Mouse (Mus musculus) thymus, adult 2 months (tissue): ENCODE measurements around the gene Grk3. TPM values are rescaled to one million over a fixed set of nuclear protein-coding genes. Genes with fewer than 3 reads are reported as not detected.

Experiments
- DNase-seq: peaks from one replicate; pipeline ENCODE4 v3.0.0; 2021
- H3K27ac ChIP-seq: fragments of 200-500 bp; 2 replicates; pipeline ENCODE4 v1.5.1; 2012; ENCODE audit warnings: low read length, control low read depth; ENCODE audit not compliant: control insufficient read depth, insufficient read depth
- H3K27me3 ChIP-seq: fragments of 200-500 bp; 2 replicates; pipeline ENCODE4 v1.6.1; 2012; ENCODE audit warnings: mild to moderate bottlenecking, low read length, moderate library complexity, mixed read lengths; ENCODE audit not compliant: control insufficient read depth, insufficient read depth
- H3K36me3 ChIP-seq: fragments of 200-500 bp; 2 replicates; pipeline ENCODE4 v1.6.1; 2012; ENCODE audit warnings: mild to moderate bottlenecking, low read length, moderate library complexity; ENCODE audit not compliant: control insufficient read depth, insufficient read depth
- H3K4me1 ChIP-seq: fragments of 200-500 bp; replicated peaks from 2 replicates; pipeline ENCODE4 v1.6.1; 2012; ENCODE audit warnings: low read length; ENCODE audit not compliant: control insufficient read depth, insufficient read depth
- H3K4me3 ChIP-seq: fragments of 200-500 bp; 2 replicates; pipeline ENCODE4 v1.5.1; 2012; ENCODE audit warnings: mild to moderate bottlenecking, low read length, control low read depth, moderate library complexity; ENCODE audit not compliant: control insufficient read depth, insufficient read depth
- CTCF ChIP-seq: fragments of 200-500 bp; IDR thresholded peaks from 2 replicates; pipeline ENCODE4 v1.5.1; 2012; ENCODE audit warnings: mild to moderate bottlenecking, control low read depth, low read length, moderate library complexity, borderline replicate concordance; ENCODE audit not compliant: control insufficient read depth, poor library complexity, insufficient read depth; ENCODE audit errors: extremely low read depth
- POLR2A ChIP-seq: fragments of 200-500 bp; IDR thresholded peaks from 2 replicates; pipeline ENCODE4 v1.6.1; 2012; ENCODE audit warnings: mild to moderate bottlenecking, low read length, control low read depth, moderate library complexity; ENCODE audit not compliant: control insufficient read depth, poor library complexity, insufficient read depth; ENCODE audit errors: extremely low read depth
- WGBS: fragments of 180-500 bp; shearing (Covaris S2); methylation state at CpG from one replicate; pipeline ENCODE4 v1.1.7; 2018; 5-methylcytosine and 5-hydroxymethylcytosine counted together
- polyA plus RNA-seq: library from polyadenylated mRNA; depleted of rRNA; stranded (reverse); fragments of >200 nt; gene quantifications from 2 replicates; pipeline ENCODE4 v1.2.3, GENCODE M21; 2012

Gene Grk3
- polyA plus RNA-seq, 1 experiment = 10.0 TPM

DNA sequence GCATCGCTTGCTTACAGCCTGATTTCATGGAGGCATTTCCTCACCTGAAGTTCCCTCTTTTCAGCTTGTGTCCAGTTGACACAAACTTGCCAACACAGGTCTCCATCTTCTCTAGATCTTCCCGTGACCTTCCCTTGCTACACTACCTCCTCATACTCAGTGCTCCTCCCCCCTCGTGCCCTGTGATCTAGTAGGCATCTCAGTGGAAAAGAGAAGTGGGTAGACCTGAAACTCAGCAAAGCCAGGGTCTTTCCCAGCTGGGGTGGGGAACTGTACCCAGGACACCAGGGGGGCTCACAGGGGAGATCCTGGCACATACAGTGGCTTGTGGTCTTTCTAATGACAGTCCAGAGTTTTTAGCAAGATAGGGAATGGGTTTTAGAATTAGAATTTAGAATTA, 64.7 kb downstream of the Grk3 start:
- no peak for DNase-seq

DNA sequence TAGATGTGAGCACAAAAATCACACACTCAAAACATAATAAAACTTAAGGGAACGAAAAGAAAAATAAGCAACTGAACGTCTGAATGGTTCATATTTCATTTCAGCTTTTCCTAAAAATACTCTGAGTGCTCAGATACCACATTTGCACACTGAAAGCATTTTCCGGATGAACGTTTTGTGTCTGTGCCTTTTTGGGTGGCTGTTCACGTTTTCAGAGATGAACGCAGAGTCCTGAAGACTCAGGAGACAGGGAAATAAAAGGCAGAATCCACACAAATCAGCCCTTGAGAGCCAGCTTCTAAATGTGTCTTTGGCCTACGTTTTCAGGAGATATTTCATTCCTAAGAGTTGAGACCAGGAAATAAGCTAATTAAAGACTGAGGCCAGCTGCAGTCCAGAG, 69.7 kb downstream of the Grk3 start:
- TF ChIP-seq CTCF = no peak
- TF ChIP-seq POLR2A = no peak
- 88% methylated on average over 7 of the region's 7 CpGs for WGBS
- Histone ChIP-seq H3K27ac (no peak overlapping the region), H3K27me3 (no peaks in the 10 kb centered on the region), H3K4me1 (no peaks in the 10 kb centered on the region), H3K36me3 (no peaks in the 10 kb centered on the region), H3K4me3 (no peak overlapping the region)
- DNase-seq = no peak

More for the DNA sequence above, 64.7 kb downstream of the Grk3 start:
- Histone ChIP-seq H3K4me3 (no peak overlapping the region), H3K36me3 (no peaks in the 10 kb centered on the region), H3K4me1 (no peaks in the 10 kb centered on the region), H3K27me3 (no peaks in the 10 kb centered on the region), H3K27ac (no peak overlapping the region)
- TF ChIP-seq POLR2A = no peak
- 75% methylated on average over 3 of the region's 3 CpGs for WGBS

DNA sequence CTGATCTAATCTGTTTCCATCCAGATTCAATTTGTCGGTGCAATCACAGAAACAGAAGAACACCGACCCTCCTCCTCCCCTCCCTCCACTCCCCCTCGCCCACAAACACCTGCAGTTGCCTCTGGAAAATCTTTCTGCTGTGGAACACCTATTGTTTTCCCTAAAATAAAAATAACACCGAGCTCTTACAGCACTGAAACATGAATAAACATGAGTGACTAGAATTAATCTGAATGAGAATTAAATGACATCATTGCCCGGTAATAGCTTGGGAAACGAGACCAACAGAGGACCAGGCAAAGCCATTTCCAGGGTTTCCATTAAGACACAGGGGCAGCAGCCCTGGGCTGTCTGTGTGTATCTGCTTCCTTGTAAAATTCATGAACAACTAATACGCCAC, 73.3 kb downstream of the Grk3 start:
- H3K4me1 ChIP-seq = no peaks in the 10 kb centered on the region
- 89% methylated on average over 7 of the region's 7 CpGs for WGBS
- no peak for DNase-seq
- no peak overlapping the region for H3K27ac ChIP-seq
- no peaks in the 10 kb centered on the region for H3K36me3 ChIP-seq
- TF ChIP-seq CTCF = no peak
- no peak for TF ChIP-seq POLR2A
- no peak overlapping the region for H3K4me3 ChIP-seq
- no peaks in the 10 kb centered on the region for H3K27me3 ChIP-seq

DNA sequence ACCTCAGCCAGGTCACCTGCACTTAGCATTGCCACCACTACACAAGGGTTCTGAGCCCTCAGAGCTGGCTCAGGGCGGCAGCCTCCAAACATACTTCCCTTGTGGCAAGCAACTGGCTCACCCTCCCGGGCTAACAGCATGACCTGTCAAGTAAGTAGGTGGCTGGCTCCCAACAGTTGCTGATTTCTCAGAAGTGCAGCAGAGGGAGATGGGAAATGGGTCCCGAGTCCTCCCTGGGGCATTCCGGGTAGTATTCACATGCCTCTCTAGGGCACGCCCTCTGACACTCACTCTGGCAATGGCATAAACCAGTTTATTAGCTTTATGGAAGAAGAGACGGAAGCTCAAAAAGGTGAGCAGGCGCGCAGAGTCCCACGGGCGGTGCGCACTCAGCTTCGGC, 74.6 kb downstream of the Grk3 start:
- Histone ChIP-seq H3K36me3 (no peaks in the 10 kb centered on the region), H3K27me3 (no peaks in the 10 kb centered on the region), H3K4me3 (no peak overlapping the region), H3K27ac (no peak overlapping the region), H3K4me1 (no peaks in the 10 kb centered on the region)
- TF ChIP-seq POLR2A (no peak), CTCF (no peak)
- WGBS = 95% methylated on average over 12 of the region's 12 CpGs
- DNase-seq = no peak

DNA sequence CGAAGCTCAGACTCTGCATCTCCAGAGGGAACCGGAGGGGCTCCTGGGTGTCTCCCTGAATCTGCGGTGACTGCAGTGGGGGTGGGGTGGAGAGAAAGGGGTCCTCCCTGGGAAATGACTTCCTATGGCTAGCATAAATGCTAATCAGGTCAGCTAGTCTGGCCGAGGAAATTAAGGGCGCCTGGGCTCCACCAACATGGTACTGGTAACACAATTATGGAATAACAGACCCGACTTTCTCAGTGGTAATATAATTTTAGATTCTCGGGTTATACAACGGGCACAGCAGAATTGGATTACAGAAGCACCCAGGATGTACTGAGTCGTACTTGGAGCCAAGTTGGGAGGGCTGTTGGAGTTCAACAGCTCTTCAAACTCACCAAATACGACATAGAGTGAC, 79.0 kb downstream of the Grk3 start:
- TF ChIP-seq CTCF (no peak), POLR2A (no peak)
- H3K4me1 ChIP-seq = no peaks in the 10 kb centered on the region; the same call in 1 of the 2 replicates
- no peak for DNase-seq
- H3K27ac ChIP-seq = no peak overlapping the region
- 94% methylated on average over 10 of the region's 10 CpGs for WGBS
- no peak overlapping the region for H3K4me3 ChIP-seq
- no peaks in the 10 kb centered on the region for H3K36me3 ChIP-seq
- H3K27me3 ChIP-seq = no peaks in the 10 kb centered on the region

DNA sequence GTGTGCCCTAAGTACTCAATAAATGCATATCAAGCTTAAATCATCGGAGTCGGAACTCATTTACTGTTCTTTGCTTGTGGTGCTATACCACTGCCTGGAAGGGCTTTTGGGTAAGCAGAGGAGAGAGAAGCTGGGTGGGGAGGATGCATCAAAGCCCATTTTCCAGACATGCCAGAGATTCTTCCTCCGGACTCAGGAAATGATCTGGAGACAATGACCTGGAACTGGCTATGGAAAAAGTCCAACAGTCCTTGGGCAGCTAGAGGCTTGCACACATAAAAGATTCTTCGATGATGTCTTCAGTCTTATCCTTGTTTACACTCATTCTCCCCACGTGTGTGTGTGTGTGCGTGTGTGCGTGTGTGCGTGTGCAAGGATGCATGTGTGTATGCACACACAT, 80.2 kb downstream of the Grk3 start:
- 96% methylated on average over 8 of the region's 8 CpGs for WGBS

DNA sequence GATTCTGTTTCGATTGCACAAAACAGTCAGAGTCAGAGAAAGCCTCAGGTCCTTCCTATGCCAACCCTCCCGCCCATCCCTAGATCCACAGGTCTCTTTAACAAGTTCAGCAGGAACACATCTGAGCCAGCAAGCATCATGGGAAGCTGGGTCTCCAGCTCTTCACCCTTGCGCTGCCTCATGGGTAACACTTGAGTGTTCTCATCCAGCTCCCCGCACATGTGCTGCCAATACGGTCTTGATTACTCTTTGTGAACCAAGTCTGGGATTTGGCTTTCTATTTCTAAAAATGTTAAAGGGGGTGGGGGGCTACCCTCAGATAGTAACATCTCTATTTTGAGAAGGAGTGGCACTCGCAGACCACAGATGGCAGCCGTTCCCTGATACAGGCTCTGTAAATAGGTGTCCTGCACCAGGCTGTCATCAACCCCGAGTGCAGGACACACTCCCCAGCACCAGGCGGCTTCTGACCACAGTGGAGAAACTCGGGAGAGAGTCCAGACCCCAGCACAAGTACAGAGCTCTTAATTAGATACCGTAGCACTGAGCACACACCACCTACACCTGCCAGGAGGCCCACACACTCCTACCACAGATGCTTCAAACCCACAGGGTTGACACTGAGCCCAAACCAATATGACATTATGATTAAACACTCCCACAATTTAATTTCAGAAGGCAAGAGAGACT, 82.6 kb downstream of the Grk3 start:
- Histone ChIP-seq H3K27ac (no peak overlapping the region), H3K4me1 (no peaks in the 10 kb centered on the region; the same call in 1 of the 2 replicates), H3K4me3 (no peak overlapping the region), H3K27me3 (no peaks in the 10 kb centered on the region), H3K36me3 (no peaks in the 10 kb centered on the region)
- DNase-seq = no peak
- TF ChIP-seq CTCF = no peak
- no peak for TF ChIP-seq POLR2A
- 88% methylated on average over 11 of the region's 11 CpGs for WGBS

More for the DNA sequence above, 80.2 kb downstream of the Grk3 start:
- H3K27me3 ChIP-seq = no peaks in the 10 kb centered on the region
- no peaks in the 10 kb centered on the region for H3K36me3 ChIP-seq
- no peak for DNase-seq
- TF ChIP-seq CTCF = no peak
- TF ChIP-seq POLR2A = no peak
- no peaks in the 10 kb centered on the region; the same call in 1 of the 2 replicates for H3K4me1 ChIP-seq
- no peak overlapping the region for H3K27ac ChIP-seq
- H3K4me3 ChIP-seq = no peak overlapping the region
